Mouse (Mus musculus): ENCODE data around the gene Sod1.

Gene Sod1

DNA sequence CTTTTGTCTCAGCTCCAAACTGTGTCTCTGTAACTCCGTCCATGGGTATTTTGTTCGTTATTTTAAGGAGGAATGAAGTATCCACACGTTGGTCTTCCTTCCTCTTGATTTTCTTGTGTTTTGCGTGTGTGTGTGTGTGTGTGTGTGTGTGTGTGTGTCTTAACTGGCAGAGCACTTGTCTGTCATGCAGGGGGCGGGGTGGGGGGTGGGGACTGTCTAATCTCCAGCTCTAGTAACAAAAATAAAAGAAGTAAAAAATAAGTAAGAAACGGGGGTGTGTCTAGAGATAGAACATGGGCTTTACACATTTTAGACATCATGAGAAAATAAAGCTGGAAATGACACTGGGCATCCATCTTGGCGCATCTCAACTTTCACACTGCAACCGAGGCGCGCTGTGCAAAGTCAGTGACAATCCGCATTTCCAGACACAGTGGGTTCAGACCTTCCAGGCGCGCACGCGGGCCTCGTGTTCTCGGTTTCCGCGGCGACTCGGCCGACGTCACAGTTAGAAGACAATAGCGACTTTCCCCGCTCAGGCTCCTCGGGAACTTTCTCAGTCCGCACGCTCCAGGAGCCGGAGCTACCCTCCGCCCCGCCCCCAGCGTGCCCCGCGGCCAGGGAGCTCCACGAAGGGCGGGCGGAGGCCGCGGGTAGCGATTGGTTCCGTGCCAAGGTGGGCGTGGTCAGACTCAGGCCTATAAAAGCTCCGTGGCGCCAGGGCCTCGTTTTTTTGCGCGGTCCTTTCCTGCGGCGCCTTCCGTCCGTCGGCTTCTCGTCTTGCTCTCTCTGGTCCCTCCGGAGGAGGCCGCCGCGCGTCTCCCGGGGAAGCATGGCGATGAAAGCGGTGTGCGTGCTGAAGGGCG lies at the start of gene Sod1:
TSS of gene Sod1 (plus strand) at position 729 of the 866 bp plus-strand sequence.
- DNase-seq (ENCODE audit: extremely low read depth, low read depth, low spot score) = no peak

DNA sequence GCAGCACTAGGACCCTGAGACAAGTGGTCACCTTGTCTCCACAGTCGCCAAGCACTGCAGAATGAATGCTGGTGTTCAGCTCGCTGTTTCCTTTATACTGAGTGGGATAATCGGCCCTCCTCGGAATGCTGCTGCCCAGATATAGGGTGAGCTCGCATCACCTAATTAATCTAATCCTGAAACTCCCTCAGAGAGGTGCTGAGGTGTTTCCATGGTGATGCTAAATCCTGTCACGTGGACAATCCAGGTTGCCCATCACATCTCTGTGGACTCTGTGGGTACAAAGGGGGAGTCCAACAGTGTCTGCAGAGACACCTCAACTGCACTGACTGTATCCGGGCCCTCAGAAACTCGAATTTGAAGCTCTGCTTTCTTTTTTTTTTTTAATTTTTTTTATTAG lies 49.1 kb upstream of the Sod1 start:
- DNase-seq (ENCODE audit: extremely low read depth, low read depth, low spot score) = no peak

DNA sequence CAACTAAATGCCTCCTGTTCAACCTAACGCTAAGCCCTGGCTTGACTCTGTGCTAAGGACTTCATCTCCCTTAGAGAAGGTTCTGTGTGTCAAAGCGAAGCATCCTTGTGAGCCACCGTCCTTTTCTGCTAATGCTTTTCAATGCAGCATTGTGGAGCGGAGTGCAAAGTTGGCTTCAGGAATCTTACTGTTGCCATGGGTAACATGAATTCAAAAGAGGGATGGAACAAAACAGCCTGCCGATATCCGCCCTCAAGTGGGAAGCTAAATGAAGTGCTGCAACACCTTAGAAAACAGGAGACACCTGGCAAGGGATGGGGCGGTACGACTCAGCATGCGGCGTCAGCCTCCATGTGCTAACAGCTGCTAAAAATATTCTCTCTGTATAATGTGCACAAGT lies 44.1 kb upstream of the Sod1 start:
- no peak for DNase-seq (ENCODE audit: extremely low read depth, low read depth, low spot score)

DNA sequence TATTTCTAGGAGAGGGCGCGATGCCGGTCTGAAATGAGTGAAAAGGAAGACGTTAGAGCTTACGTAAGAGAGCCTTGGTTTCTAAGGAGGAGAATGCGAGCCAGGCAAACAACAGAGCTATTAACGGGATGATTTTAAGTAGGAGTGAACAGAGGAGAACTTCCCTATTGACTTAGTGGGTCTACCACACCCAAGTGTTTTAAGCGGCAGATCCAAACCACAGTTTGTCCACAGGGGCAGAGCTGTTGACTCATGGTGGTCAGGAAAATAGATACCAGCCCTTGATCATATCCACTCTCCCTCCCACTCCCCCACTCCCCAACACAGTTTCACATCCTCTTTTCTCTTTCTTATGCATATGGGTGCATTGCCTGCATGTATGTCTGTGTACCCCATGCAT lies 43.1 kb upstream of the Sod1 start:
- DNase-seq (ENCODE audit: extremely low read depth, low read depth, low spot score) = no peak

DNA sequence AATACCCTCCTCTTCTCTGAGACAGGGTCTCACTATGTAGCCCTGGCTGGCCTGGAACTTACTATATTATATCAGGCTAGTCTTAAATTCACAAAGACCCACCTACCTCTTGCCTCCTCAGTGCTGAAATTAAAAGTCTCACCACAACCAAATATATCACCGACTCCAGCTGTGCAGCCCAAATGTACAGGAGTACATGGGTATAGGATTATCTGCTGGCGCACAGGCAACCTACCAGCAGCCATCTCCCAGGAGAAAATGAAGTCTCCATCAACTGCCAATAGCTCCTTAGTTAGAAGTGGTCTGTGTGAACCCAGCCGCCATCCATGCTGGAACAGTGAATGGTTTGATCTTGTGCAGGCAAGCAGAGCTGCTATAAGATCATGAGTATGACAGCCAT lies 42.1 kb upstream of the Sod1 start:
- DNase-seq (ENCODE audit: extremely low read depth, low read depth, low spot score) = no peak

DNA sequence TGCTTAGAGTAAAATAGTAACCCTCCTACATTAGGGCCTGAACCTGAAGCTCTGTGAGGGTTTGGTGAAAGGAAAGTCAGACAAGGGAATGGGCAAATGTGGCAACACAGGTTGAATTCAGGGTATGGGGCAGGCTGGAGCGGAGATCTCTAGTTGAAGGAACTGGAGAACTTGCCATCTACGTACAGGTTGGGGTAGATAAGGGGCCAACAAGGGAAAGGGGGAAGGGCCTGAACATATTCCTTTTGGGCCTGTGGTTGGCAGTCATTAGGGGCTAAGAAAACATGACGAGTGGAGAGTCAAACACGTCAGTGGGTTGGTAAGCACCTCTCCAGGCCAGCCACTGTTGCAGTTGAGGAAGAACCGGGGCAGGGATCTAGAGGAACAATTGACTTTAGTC lies 40.7 kb upstream of the Sod1 start:
- no peak for DNase-seq (ENCODE audit: extremely low read depth, low read depth, low spot score)

DNA sequence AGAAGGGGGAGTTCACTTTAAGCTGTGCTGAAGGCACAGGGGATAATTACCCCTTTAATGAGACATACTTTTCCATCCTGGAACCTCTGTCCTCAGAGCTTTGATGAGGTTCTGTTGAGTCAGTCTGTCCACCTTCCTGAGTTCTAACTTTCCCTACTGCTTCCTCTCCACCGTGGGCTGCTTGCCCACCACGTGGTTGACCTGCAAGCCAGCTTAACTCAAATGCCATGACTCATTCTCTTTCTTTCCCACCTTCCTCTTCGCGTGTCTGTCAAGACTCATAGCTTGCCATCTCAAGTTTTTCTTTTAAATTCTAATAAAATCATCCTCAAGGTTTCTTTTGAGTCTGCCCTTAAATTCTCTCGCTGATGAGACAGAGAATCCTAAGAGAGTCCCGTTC lies 39.6 kb upstream of the Sod1 start:
- DNase-seq (ENCODE audit: extremely low read depth, low read depth, low spot score) = no peak

DNA sequence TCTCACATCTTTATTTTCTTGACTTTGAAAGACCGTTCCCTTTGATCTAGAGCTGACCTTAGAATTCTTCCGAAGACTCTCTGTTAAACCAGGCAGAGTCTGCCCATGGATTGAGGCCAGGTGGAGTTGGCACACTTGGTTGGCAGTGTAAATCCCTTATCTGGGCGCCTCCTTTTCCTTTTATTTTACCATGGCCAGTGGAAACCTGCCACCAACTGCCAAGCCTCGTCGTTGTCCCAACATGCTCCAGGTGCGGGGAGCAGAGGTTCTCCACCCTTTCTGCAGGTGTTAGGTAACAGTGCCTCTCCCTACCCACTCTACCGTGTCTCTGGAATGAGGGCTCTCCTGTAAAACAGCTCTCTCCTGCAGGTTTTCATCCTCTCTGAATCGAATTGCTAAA lies 38.9 kb upstream of the Sod1 start:
- DNase-seq (ENCODE audit: extremely low read depth, low read depth, low spot score) = peak; percentile 69

DNA sequence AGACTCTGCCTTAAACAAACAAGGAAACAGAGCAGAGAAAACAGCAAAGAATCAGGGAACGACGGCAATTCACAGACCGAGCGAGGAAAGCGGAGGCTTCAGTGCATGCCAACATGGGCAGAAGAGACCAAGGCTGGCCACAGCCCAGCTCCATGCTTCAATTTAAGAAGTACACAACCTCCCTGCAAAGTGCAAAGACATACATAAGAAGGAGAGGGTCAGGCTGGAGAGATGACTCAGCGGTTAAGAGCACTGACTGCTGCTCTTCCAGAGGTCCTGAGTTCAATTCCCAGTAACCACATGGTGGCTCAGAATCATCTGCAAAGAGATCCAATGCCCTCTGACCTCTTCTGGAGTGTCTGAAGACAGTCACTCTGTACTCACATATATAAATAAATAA lies 36.4 kb upstream of the Sod1 start:
- no peak for DNase-seq (ENCODE audit: extremely low read depth, low read depth, low spot score)

DNA sequence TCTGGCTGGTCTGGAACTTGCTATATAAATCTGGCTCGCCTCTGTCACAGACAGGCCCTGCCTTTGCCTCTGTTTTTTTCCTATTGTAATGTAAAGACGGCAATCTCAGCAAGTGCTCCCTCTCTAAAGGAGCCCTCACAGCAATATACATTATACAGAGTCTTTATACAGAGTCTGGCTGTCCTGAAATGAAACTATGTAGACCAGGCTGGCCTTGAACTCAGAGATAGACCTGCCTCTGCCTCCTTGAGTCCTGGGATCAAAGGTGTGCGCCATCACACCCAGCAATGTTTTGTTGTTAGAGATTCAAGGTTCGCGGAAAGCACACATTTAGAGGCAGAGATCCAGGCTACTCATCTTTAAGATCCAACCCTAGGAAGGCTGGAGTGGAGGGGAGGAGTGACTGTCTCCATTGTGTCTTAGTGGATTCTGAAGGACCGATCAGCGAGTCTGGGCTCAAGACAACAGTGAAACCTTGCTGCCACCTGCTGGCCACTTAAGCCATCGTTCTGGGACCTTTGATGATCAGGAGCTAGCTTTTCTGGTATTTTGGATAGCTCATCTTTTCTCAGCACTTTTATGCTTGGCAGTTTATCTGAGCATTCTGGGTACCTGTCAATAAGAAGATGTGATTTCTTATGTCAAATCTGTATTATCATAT lies 34.5 kb upstream of the Sod1 start:
- no peak for DNase-seq (ENCODE audit: extremely low read depth, low read depth, low spot score)

DNA sequence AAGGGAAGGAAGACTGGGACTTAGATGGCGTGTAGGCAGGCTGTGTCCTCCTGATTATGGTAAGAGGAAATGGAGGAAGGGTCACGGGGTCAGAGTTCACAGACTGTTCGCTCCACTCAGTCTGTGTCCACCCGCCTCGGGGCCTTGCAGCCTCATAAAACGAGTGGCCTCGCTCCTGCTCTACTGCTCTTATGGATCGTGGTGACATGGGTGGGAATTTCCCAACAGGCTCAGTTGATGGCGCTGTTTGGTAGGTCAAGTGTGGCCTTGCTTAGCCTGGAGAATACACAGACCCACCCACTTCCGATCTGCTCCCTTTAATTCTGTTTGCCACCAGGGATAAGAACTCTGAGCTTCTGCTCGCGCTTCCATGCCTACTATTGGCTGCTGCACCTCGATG lies 33.1 kb upstream of the Sod1 start:
- no peak for DNase-seq (ENCODE audit: extremely low read depth, low read depth, low spot score)

DNA sequence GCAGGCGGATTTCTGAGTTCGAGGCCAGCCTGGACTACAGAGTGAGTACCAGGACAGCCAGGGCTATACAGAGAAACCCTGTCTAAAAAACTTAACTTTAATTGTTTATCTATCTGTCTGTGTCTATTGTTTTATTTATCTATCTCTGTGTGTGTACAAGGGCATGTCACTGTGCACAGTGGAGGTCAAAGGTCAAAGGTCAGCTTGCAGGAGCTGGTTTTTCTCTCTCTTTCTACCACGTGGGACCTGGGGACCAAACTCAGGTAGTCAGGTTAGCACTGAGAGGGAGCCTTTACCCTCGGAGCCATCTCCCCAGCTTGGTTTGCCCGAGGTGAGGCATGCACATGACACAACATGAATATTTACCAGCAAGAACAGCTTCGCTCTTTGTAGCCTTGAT lies 29.3 kb upstream of the Sod1 start:
- no peak for DNase-seq (ENCODE audit: extremely low read depth, low read depth, low spot score)

DNA sequence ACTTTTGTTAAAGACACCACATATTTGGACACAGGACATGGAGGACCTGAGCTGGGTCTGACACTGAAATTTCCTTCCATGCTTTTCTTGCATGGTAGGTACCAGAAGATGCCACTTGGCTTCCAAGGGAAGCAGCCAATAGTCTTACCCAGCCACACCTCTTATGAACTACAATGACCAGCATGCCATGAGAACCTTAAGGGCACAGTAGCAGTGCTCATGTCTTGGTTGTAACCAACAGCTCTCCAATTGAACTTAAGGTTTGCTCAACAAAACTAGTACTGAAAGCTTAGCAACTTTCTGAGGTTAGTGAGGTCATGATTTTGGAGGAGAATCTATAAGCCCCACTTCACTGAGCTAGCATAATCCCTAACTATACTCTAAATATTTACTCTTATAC lies 26.8 kb upstream of the Sod1 start:
- DNase-seq (ENCODE audit: extremely low read depth, low read depth, low spot score) = no peak

DNA sequence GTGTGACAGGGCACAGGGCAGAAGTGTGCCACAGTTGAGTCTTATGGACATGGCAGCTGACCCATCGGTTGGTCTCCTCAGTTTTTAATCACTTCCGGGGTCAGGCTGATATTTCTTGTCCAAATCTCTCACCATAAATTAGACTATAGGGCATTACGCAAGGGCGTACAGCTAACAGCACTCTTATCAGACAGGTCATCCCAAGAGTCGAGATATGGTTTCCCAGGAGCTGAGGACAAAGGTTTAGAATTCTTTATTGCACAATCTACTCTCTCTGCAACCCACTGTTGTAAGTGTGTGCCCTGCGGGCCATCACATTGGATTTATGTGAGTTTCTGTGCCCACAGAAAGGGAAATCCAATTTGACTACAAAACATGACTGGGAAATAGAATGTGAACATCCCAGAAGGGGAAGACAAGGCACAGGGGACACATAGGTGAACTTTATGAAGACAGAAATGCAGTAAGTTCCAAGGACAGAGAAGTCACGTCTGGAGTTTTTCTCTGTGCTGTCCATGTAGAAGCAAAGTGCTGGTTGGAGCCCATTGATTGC lies 23.8 kb upstream of the Sod1 start:
- DNase-seq (ENCODE audit: extremely low read depth, low read depth, low spot score) = no peak

DNA sequence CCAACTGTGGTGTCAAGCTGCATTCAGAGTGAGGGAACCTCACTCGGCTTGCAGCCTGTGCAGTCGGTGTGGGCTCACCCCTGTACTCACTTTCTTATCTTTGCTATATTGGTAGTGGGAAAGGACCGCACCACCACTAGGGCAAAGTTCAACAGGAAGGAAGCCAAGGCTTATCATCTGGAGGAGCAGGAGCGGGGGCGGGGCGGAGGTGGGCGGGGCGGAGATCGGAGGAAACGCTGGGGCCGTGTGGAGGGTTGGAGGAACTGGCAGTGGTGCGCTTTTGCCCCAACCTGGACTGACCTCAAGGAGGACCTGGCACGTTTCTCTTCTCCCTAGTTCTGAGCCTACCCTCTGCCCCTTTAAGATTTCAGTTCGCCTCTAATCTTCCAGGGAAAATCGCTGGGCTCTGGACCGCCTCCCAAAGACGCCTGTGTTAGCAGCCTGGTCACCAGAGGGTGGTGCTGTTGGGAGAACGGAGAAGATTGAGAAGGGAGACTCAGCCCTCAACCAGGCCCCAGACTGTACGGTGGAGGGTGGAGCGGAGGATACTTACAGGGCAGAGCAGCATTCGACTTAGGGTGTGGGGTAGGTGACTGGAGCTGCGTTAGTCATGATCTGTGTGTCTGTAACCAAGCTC lies 23.1 kb upstream of the Sod1 start:
- DNase-seq (ENCODE audit: extremely low read depth, low read depth, low spot score) = no peak

DNA sequence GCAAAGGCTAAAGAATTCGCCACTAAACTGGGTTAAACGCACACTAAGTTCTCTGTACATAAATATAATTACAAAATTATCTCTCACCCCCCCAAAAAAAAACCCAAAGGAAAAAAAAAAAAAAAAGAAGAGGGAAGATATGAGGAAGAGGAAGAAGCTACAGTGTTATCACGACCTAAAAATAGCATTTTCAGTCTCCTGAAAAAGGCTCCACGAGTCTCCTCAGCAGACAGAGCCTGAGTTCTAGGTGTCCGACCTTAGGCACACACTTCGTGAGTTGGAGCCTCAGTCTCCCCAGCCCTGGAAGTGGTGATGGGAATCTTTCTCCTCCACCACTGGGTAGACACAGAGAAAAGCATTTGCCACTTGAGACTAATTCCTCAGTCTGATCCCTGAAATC lies 21.9 kb upstream of the Sod1 start:
- DNase-seq (ENCODE audit: extremely low read depth, low read depth, low spot score) = no peak

DNA sequence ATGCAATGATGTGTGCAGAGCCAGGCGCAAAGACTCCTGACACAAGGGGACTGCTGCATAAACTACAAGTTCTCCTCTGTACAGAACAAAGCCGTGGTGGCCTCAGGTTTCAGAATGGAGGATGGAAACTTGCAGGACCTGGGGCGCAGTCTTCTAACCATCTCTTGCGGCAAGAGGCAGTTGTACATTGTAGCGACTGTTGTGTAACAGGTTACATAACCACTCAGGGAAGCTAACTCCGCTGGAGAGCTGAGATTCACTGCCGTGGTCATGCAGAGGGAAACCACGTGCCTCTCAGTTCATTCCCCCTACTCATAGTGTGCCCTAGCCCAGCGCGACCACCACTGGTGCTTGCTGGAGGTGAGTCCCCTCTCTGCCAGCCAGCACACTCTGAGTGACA lies 21.4 kb upstream of the Sod1 start:
- no peak for DNase-seq (ENCODE audit: extremely low read depth, low read depth, low spot score)

DNA sequence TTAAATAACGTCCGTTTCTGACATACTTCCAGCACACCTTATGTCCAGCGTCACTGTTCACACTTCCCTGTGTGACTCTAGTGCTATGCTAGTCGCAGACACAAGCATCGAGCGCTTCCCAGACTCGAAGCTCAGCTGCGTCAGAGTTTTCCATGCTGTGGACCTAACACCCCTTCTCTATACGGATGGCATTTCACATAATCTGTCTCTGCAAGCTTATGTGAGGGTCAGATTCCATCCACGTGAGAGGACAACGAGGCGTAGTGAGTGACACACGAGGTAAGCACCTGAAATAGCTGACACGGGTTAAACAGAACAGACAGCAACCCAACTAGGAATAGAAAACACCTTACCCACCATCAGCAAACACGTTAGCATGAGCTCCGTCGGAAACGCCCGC lies 18.4 kb upstream of the Sod1 start:
- DNase-seq (ENCODE audit: extremely low read depth, low read depth, low spot score) = no peak

DNA sequence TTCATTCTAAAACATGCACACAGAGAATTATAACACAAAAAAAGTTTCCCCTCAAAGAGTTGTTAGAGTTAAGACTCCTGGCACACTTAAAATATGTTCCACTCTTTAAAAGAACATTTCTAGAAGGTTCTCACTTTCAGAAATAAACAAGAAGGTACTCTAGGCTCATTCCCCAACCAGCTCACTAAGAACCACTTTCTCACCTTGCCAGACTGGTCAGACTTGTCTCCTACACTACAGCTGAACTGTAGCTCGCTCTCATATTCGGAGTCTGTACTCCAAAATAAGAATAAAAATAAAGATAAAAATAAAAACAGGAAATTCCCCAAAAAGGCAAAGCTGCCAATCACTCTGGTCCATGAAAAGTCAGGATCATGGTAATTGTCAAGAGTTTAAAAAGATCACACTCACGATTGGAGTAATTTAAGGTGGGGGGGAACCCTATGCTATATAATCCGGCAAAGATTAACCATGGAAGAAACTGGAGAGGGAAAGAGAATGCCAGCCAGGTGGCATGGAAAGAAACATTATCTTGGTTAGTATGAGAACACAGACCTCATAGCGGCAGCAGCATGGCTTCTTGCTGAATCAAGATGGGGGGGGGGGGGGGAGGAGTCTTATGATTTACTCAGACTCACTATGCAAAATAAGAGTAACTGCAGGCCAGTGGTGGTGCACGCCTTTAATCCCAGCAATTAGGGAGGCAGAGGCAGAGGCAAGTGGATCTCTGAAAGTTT lies 17.2 kb upstream of the Sod1 start:
- no peak for DNase-seq (ENCODE audit: extremely low read depth, low read depth, low spot score)

DNA sequence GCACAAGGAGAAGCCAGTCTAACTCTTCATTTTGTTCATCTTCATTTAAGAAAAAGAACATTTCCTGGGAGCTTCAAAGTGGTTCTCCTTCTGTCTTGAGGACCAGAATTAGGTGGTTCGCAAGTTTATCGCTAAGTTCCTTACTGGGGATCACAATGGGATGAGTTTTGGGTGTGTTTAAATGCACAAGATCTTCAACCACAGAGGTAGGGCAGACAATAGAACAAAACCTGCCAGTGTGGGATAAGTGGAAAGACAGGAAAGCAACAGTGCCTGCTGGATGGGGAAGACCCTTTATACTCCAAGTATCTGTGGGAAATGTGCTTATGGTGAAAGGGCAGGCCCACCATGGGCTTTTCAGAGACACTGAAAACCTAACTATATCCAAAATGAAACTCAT lies 15.7 kb upstream of the Sod1 start:
- no peak for DNase-seq (ENCODE audit: extremely low read depth, low read depth, low spot score)

DNA sequence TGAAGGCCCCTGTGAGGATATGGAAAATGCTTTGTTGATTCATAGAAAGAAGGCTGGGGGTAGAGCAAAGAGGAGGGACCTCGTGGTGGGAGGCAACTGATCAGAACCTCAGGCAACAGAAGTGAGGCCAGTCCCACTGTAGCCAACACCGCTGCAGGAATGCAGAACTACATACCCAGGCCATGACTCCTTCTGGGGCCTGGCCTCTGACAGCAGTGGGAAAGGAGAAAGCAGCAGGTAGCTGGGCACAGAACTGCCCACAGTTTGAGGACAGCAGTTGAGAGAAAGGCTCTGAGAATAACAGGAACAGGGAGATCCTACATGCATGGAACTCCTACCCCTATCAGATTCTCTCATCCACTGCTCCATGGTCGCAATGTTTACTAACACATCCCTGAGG lies 11.6 kb upstream of the Sod1 start:
- DNase-seq (ENCODE audit: extremely low read depth, low read depth, low spot score) = no peak
